Mouse (Mus musculus): ENCODE measurements around the gene Crip2.

Gene Crip2

DNA sequence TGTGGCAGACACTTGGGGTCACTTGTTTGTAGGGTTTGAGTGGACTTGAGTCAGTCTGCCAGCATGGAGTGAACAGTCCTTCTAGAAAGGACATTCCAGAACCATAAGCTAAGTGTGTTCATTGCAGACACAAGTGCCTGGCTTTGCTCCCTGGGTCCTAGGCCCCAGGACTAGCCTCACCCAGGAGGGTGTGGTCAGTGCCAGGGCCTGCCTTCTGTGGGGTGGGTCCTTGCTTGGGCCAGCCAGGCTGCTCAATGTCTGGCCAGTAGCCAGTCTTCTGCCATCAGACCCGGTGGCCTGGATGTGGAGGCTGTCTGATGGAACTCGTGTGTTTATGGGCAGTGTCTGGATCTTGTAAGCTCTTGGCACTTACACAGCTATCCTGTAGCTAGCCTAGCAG, 7.5 kb upstream of the Crip2 start:
- peak; percentile 49 for DNase-seq

DNA sequence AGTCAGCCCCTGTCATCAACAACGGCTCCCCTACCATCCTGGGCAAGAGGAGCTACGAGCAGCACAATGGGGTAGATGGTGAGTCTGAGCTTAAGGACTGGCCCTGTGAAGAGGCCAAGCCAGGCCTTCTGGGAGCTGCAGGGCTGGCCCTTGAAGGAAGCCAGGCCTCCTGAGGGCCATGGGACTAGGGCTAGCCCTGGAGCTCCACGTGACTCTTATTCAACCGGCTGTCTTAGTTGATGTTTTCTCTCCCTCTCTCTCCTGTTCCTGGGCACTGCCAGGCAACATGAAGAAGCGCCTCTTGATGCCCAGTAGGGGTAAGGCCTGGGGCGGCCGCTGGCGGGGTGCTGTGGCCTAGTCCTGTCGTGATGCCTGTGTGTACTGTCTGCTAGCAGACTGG, 6.8 kb upstream of the Crip2 start:
- no peak for DNase-seq

DNA sequence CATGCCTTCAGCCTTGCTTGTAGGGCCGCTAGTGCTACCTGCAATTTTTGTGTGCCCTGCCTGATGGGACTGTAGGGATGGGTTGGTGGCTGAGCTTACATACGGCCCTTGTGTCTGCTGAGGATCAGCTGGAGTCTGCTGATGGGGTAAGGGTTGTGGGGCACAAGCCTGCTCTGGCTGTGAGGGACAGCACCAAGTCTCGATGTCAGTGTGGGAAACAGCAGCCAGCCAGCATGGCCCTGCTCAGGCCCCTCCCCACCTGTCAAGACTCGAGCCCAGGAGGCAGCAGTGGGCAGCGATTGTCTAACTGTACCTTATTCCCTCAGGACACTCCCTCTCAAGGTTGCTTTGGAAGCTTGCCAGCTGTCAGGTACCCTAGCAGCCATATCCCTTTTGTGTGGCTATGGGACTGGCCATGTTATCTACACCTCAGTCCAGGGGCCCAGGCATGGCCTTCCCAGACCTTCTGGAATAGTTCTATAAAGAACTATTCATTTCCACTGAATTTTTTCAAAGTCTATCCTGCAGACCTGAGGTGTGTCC, 6.1 kb upstream of the Crip2 start:
- no peak for DNase-seq

DNA sequence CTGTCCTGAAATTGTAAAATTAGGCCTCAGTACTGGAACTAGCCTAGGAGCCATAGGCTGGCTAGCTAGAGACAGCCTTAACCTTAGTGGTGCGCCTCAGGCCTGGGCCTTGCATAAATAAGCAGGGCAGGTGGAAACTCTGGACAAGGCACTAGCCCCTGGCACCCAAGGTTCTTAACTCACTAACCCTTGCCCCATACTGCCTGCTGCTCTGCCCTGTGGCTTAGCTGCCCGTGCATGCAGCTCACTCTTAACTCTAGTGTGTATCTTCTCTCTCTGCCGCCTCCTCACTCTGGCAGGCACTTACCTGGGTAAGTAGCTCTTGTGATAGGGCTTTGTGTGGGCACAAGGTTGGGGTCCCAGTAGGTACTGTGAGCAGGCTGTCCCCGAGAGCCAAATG, 5.5 kb upstream of the Crip2 start:
- no peak for DNase-seq

DNA sequence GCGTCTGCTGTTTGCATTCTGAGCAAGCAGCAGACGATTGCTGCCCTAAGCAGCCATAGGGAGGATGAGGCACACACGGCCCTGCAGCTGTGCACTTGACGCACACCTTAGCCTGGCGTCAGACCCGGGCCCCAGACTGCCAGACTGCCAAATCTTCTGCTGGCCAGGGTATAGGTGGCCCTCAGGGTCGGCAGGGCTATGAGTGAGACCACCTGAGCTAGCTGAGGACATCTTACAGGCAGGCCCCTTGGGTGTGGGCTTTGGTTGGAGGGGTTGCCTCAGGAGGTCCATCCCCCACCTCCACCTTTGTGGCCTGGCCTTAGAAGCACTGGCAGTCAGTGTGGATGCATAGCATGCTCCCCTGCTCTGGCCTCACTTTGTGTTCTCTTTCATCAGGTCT, 4.6 kb upstream of the Crip2 start:
- no peak for DNase-seq

DNA sequence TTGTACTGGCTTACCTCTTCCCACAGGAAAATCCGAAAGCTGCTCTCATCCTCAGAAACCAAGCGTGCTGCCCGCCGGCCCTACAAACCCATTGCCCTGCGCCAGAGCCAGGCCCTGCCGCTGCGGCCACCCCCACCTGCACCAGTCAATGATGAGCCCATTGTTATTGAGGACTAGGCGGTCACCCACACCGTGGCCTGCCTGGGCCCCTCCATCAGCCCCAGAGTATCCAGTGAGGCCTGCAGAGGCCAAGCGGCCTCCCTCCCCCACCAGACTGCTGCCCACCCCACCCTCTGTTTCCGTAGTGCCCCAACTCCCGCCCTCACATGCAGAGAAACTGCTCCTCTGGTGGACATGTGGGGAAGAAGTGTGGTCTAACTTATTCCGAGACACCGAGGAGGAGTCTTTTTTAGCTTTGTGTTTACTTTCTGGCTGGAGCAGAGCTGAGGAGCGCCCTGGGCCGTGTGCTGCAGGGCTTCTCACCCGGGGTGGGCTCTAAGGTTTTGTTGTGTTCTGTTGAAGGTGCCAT, 3.5 kb upstream of the Crip2 start:
- DNase-seq, result no peak

DNA sequence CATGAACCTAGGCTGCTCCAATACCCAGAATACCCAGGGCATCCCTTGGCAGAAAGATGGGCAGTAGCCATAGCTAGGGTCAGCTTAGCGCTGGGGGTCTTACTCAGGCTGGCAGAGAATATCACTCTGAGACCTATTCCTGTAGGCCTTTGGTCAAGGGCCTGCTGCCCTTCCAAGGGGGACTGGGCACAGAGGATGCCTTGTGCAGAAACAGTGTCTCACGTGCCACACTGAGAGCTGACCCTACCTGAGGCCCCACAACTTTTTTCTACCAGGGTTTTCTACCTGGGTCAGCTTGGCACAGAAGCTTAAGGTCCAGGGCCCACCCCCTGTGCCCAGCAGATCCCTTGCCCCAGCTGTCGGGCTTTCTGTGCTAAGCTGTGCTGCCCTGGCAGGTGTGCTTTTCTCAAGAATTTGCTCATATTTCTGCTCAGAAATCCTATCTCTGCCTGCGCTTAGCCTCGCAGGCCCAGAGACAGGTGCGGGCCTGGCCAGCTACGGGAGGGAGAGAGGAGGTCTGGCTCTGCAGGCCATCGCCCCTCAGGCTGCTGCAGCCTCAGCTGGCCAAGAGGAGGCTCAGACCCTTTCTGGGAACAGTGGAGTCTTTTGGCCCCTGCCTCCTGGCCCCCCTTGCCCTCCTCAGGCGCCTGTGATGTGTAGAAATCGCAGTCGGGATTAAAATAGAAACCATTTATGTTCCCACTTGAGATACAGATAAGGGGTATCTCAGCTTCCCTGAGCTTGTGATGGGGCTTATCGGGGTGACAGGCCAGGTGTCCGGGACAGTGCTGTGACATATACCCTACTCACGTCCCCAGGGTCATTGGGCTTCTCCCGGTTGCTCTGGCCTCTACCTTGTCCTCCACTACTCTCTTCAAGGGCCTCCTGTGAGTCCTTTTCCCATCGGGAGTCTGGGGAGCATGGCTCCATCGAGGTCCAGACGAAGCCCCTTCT, 2.5 kb upstream of the Crip2 start:
- DNase-seq, result no peak

DNA sequence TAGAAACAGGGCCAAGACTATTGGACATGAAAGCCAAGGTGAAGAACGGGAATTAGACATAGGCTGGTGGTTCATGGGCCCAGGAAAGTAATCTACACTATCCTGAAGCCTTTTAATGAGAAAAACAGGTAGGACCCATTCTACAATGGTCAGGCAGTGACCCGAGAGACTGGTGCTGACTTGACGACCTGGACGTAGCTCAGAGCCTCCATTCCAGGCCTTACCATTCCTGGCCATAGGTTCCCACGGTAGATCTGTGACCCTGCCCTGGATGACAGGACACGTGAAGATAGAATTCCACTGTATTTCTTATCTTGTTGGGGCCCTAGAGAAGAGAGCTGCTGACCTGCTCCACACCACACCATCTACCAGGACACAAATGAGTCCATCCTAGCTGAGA, 1.7 kb upstream of the Crip2 start:
- DNase-seq, result no peak

DNA sequence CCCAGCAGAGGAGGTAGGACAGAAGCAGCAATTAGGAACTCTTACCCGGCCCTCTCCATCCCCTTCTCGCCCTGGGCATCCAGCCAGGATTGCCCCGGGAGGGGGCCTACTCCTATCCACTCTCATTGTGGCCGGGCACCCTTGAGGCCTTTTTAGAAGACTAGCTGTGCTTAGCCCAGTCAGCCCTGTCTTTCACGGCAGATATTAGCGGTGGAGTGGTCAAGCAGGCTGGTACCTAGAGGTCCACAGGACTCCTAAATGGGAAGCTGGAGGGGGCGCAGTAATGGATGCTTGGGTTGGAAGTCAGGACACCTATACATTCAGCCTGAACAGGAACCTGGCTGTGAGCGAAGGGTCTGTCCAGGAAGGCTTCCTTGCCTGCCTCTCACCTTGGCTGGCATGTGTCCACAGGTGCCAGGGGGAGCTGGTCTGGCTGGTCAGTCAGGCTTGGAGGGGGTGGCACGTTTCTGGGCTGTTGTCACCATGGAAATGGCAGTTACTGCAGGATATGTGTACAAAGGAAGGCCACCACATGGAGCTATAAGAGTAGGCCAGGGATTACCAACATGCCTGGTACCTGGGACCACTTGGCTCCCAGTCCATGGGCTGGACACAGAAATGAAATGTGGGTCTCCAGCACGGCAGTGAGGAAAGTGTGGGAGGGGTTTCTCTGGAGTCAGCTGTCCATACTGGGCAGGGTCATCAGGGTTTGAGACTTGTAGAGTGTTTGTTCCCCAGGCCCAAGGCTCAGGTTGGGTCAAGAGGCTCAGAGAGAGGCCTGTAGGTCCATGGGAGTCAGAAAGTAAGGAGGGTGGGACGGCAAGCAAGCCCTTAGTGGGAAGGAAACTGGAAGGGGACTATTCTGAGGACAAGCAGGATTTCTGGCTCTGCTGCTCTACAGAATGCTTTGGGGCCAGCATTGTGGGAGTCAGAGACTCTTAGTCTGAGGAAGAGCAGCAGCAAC, 853 bp upstream of the Crip2 start:
- DNase-seq, result peak; percentile 73

DNA sequence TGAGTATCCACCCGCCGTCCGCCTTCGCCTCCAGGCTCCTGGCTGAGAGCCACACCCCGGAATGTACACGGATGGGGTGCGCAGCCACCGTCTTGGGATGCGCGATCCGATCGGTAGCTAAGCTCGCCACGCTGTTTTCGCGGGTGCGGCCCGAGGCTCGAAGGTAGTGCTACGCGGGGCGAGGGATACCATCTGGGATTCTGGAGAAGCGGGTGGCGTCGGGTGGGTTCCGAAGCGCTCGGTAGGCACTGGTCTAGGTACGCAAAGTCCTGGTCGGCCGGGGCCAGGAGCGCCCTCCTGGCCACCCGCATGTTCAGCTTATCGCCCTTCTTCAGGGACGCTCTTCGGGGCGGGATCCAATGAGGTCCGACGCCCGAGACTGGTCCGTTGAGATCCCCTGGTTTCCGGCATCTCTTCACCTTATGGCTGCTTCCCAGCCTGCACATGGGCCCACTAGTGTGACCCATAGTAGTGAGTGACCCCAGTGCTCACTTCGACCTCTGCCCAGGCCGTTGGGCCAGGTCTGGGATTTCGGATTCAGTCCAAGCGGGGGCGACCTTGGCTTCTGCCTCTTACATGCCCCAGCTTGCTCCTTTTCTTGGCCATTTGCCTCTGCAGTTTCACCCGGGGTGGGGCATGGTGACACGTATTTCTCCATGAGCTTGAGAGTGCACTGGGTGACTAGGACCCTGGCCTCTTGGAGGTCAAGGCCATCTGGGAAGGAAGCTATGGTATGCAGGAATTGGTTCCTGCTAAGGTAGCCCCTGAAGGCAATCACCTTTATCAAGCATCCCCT, 778 bp downstream of the Crip2 start:
- peak; percentile 61 for DNase-seq

DNA sequence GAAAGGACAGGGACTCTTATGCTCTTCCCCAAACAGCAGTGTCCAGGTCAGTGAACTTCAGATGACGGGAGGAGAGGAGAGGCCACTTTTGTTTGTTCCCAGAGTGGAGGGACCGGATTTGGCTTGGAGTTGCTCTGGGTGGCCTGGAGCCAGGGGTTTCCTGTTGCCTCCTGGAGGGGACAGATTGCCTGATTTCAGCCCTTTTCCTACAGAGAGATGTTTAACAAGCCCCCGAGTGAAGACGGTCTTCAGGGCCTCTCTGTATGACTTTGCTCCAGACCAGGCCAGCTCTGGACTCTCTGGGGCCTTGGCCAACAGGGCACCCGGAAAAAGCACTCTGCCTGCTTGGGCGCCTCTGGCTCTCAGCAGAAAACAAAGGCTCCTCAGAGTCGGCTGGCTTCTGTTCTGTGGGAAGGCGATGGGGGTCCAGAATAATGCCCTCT, 1.5 kb downstream of the Crip2 start:
- DNase-seq, result peak; percentile 77

DNA sequence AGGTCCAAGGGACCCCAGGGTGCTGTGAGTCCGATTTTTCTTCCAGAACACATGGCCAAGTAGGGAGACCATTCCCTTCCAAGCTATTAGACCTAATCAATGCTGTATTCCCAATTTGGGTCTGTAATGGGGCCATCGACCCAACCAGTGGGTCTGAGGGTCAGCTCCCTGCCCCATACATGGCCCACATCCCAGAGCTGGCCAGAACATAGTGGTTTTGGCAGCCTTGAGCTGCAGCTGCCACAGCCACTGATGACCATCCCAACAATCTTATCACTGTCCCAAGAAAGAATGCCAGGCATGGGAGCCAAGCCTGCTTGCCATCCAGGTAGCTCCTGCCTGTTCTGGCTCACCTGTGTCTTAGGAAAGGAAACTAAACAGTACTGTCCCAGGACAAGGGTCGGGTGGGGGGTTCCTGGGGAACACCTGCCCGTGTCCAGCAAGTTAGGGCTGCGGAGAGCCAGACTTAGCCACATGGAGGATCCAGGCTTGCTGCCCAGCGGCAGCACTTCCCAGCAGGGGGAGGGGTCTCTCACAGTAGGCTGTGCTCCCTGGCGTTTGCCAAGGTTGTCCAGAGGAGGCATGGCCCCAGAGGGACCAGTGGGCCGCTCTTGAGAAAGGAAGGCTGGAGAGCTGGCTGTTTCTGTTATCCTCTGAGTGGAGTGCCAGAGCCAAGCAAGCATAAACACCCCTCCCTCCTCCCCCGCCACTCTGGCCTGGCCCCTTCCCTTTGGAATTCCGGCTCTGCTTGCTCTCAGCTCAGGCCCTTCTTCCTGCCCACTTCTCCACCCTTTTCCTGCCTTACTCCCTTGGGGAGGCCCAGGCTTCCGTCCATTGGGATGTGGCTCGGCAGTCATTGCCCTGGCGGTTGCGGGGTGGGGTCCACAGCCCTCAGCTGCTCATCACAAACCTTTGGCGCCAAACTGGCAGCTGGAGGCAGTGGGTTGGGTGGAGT, 2.3 kb downstream of the Crip2 start:
- DNase-seq, result peak; percentile 91

DNA sequence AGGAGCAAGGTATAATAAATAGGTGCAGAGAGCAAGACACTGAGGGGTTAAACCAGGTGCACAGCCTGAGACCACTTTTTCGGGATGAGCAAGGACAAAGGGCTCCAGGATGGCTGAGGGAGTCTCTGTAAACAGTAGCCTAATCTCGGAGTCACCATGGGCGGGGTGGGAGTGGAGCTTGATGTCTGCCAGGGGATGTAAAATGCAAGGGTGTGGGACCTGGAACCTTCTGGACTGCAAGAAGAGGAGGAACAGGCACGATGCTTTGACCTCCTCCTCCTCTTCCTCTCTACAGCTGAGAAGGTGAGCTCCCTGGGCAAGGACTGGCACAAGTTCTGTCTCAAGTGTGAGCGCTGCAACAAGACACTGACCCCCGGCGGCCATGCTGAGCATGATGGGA, 3.1 kb downstream of the Crip2 start:
- peak; percentile 42 for DNase-seq

DNA sequence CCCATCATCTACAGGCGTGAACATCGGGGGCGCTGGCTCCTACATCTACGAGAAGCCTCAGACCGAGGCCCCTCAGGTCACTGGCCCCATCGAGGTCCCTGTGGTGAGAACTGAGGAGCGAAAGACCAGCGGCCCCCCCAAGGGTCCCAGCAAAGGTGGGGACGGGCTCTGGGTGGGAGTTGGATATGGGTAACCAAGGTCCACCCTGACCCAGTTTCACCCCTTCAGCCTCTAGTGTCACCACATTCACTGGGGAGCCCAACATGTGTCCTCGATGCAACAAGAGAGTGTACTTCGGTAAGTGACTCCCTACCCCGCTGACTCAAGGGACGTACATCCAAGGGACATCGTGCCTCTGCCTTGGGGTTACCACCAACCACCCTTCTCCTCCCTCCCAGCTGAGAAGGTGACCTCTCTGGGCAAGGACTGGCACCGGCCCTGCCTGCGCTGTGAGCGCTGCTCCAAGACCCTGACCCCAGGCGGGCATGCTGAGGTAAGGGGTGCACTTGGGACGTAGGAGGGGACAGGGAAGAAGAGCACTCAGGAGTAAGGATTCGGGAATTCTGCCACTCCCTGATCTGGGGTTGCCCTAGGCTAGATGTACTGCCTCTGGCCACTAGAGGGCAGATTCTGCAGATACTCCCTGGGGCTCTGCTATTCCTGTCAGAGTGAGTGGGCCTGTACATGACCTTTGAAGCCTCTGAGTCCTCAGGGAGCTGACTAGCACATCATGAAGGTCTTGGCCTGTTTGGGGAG, 4.1 kb downstream of the Crip2 start:
- DNase-seq, result peak; percentile 64

DNA sequence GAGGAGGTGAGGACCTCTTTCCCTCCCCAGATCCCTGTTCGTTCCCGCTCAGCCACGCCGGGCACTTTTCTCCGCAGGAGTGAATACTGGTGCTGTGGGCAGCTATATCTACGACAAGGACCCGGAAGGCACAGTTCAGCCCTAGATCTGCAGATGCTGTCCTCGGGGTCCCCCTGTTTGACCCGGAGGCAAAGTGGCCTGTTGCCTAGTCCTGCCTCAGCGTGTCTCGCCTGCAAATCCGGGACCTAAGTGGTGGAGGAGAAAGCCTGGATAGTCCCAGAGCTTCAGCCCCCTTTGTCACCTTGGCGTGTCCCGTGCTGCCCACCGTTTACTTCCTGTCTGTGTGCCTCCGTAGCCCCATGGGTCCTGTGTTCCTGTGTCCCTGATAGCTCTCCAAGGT, 4.8 kb downstream of the Crip2 start:
- DNase-seq, result peak; percentile 18

DNA sequence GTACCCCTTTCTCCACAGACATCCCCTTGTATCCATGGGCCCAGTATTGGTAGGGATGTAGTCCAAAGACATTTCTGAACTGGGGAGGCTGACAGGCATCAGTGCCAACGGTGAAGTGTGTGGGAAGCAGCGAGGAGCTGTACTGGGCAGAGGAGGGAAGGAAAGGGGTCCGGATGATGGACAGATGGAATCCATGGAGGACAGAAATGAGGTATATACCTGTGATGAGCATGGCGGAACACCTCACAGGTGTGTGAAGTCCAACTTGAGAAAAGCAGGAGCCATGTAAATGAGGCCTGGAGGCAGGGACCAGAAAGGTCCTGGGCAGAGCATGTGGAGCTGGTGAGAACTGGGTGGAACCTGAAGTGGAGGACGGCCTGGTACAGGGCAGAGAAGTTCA, 5.6 kb downstream of the Crip2 start:
- no peak for DNase-seq

DNA sequence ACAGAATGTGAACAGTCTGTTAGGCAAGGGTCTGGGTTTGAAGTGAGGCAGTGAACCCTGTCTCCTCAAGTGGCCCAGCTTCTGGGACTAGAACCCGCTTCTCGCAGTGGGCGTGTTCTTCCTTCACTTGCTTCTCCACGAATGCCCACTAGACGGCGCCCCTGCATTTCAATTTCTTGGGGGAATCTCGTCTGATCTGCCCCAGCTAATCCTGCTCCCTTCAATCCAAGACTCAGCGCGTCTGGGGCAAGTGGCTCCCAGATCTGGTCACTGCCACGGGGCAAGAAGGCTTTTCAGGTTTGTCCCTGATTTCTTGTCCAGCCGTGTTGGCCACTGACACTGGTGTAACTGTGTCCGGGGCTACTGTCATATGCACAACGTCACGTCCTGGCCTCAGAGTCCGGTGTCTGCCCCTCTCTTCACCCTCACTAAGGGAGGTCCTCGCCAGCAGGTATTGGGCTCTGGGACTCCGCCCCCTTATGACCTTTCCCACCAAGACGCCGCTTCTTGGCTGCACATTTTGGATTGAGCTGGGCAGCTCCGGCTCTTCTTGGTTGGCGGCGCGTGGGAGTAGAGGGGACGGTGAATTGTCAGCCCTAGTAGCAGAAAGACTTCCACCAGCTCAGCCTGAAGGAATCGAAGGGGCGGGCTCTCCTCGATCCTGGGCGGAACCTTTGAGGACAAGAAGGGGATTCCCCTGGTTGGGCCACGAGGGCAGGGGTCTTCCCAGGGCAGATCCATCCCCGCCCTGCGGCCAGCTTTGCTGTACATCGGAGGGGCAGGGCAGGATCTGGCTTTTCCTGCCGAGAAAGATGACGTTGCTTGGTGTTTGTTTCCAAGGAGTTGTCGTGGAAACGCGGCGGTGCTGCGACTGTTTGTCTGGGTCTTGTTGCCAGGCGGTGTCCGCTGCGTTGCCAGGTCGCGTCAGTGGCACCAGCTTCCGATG, 6.3 kb downstream of the Crip2 start, which contains the start of gene Crip1:
Gene Crip1, plus strand, starts transcription at position 205 of the 946 bp plus-strand sequence.
- DNase-seq, result peak; percentile 89

DNA sequence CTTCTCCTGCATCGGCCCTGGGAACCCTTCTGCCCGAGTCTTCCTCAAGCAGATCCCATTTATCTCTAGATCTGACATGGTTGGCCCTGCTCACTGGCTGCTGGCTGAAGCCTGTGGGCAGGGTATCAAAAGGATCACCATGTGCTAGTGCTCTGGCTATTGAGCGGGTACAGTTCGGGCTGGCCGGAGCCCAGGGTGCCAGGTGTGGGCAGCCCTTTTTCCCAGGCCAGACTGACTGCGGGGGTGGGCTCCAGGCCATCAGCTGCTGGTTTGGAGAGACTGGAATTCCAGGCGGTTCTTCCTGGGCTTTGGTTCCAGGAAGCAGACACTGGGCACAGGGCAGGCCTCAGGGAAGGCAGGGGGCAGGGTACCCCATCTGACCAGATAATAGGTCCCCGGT, 7.4 kb downstream of the Crip2 start:
- DNase-seq, result peak; percentile 35
